Mouse (Mus musculus): ENCODE results near the gene Tspan7. TPM values are rescaled to one million over a fixed set of nuclear protein-coding genes. Genes with fewer than 3 reads are reported as not detected.
A peak's percentile ranks its signal among the peaks of the same experiment; 100 is the strongest.

Gene Tspan7
- 355 TPM in 1 of 2 replicates, not detected in the other for polyA plus RNA-seq (2012; ENCODE audit: insufficient read depth, insufficient read length, low replicate concordance, missing spikeins)

DNA sequence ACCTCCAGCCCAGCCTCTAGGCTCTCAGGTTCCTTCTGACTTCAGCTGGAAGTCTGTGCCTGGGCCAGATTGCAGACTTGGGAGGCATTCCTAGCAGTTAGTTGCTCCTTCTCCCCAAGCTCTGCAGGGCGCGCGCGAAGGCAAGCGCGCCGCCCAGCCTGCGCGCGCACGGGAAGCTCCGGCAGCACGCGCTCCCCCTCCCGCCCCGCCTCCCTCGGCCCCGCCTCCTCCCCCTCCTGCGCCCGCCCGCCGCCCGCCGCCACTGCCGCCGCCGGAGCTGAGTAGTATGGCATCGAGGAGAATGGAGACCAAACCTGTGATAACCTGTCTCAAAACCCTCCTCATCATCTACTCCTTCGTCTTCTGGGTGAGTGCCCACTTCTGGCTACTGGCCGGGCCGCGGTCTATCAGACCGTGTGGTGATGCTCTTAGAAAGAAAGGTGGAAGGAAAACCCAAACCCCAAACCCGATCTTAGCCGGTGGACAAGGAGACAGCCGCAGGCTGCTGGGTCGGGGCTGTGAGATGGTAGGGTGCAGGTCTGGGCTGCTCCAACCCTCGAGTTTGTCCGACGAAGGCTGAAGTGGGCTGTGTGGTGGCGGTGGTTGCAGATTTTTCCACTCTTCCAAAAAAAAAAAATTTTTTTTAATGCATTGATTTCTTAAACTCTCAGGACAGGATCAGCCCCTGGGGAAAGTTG, at the start of gene Tspan7:
TSS of gene Tspan7 (plus strand) at position 287 of the 698 bp plus-strand sequence.
- no peaks in the 10 kb centered on the region for H3K4me1 ChIP-seq (ENCODE audit: control insufficient read depth, insufficient read depth, low read length)
- TF ChIP-seq CTCF (IDR thresholded peaks at IDR 0.05; ENCODE audit: insufficient read depth, low read depth, low read length) (no peak), POLR2A (IDR thresholded peaks at IDR 0.05; ENCODE audit: insufficient read depth, low read depth, low read length) (no peak)
- H3K27ac ChIP-seq (ENCODE audit: insufficient read depth, low read depth, low read length), result peak within 1 kb of the TSS; percentile 96

DNA sequence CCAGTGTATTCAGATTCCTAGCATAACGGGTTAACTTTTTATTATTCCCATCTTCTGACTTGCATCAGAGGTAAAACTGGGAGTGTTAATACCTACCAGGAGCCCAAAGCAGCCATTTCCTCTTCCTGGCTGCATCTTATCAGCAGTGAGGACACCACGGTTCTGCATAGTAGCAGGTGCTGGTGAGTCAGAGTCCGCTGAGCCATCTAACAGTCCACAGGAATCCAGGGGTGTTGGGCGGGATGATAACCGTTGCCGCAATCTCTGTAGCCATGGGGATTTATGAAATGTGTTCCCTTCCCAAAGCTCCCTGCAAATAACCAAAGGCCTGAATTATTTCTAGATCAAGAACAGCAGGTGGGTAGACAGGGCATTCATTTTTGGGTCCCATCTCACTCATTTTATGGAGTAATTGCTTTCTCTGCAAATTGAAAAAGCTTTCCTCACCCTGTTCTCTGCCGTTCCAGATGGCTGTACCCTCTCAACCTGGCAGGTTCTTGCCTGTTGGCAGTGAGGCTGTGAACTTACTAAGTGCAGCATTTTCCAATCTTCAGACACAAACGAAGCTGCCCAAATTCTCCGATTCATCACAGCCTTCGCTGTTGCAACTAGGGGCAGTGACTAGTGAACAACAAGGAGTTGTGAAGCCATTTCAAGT, 35.5 kb upstream of the Tspan7 start:
- Histone ChIP-seq H3K4me1 (ENCODE audit: control insufficient read depth, insufficient read depth, low read length) (no peaks in the 10 kb centered on the region), H3K27ac (ENCODE audit: insufficient read depth, low read depth, low read length) (peak overlapping the region; percentile 57), H3K4me3 (ENCODE audit: insufficient read depth, low read depth, low read length) (no peak overlapping the region)
- no peak for TF ChIP-seq CTCF (IDR thresholded peaks at IDR 0.05; ENCODE audit: insufficient read depth, low read depth, low read length)
- TF ChIP-seq POLR2A (IDR thresholded peaks at IDR 0.05; ENCODE audit: insufficient read depth, low read depth, low read length), result no peak
- 50% methylated on average over 10 of the region's 10 CpGs for WGBS

More for the DNA sequence above, at the start of gene Tspan7:
- 19% methylated on average over 30 of the region's 41 CpGs for WGBS
- H3K4me3 ChIP-seq (ENCODE audit: insufficient read depth, low read depth, low read length), result peak within 1 kb of the TSS; percentile 95

DNA sequence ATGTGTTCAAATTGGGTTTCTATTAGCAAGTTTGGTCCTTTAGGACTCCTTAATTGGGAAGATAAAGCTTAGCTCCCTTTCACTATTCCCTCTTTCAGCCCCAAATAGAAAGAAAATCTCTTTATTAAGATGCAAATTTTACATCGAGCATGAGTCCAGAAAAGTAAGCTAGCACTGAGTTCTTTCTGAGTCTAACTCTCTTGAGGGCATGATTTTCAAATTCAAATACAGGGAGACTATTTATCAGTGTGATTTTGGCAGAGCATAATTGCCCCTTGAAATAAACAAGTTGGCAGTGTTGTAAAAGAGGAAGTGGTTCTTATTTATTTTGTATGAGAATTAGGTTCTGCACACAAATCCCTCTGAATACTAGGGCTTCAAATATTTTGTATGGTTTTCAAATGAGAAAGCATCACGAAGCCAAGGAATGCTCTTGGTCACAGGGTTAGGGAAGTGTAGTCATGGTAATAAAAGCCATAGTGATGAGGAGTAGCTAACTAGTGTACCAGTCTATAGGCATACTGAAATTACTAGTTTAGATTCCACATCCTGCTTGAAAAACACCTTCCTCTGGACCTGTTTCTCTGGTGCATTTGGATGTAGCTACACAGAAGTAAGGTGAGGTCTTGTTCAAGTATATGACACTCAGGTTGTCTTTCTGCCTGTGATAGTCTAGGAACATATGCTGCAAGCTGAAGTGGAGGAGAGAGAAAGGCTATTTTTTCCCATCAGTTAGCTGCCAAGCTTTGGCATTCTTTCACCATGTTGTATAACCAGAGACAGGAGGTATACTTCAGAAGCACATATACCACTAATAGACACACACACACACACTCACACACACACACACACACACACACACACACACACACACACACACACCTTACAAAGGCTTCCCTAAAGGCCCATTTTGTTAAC, 34.6 kb upstream of the Tspan7 start:
- H3K4me1 ChIP-seq (ENCODE audit: control insufficient read depth, insufficient read depth, low read length), result no peaks in the 10 kb centered on the region
- no peak overlapping the region for H3K4me3 ChIP-seq (ENCODE audit: insufficient read depth, low read depth, low read length)
- TF ChIP-seq CTCF (IDR thresholded peaks at IDR 0.05; ENCODE audit: insufficient read depth, low read depth, low read length) (no peak), POLR2A (IDR thresholded peaks at IDR 0.05; ENCODE audit: insufficient read depth, low read depth, low read length) (no peak)
- no peak overlapping the region for H3K27ac ChIP-seq (ENCODE audit: insufficient read depth, low read depth, low read length)
- WGBS, result 39% methylated on average over 2 of the region's 2 CpGs

DNA sequence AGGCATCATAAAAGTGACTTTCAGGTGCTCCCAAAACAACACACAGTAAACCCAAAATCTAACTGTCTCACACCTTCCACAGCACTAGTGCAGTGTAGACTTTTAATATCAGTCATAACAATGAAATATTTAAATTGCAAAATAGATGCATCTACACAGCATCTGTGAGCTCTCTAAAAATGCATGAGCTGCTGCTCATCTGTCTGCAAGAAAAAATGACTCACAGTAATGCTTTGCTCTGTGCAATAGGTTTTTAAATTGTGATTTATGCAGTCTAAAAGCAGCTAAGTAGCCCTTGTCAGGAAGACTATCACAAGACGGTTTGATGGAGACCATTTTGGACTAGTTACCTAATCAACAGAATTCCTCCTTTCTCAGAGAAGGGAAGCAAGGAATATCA, 31.2 kb upstream of the Tspan7 start:
- TF ChIP-seq POLR2A (IDR thresholded peaks at IDR 0.05; ENCODE audit: insufficient read depth, low read depth, low read length) (no peak), CTCF (IDR thresholded peaks at IDR 0.05; ENCODE audit: insufficient read depth, low read depth, low read length) (no peak)
- Histone ChIP-seq H3K4me1 (ENCODE audit: control insufficient read depth, insufficient read depth, low read length) (no peaks in the 10 kb centered on the region), H3K27ac (ENCODE audit: insufficient read depth, low read depth, low read length) (no peak overlapping the region), H3K4me3 (ENCODE audit: insufficient read depth, low read depth, low read length) (no peak overlapping the region)
- 30% methylated on average over 1 of the region's 1 CpGs for WGBS

DNA sequence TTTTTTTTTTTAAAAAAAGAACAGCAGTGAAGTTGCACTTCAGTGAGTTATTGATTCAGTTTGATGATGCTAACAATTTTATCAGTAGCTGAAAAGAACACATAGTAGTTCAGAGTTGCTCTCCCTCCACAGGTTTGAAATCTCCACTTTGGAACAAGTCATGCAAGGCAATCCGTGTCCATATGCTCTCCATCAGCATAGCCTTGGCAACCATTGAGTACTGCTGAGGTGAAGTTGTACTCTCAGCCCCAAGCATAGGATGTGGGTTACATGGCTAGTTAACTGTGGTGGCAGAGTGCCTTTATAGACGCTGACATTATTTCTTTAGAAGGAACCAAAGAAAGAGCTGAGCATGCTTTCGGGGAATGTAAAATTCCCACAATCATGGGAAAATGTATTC, 27.7 kb upstream of the Tspan7 start:
- WGBS, result 86% methylated on average over 3 of the region's 3 CpGs
- TF ChIP-seq CTCF (IDR thresholded peaks at IDR 0.05; ENCODE audit: insufficient read depth, low read depth, low read length) (no peak), POLR2A (IDR thresholded peaks at IDR 0.05; ENCODE audit: insufficient read depth, low read depth, low read length) (no peak)
- H3K4me3 ChIP-seq (ENCODE audit: insufficient read depth, low read depth, low read length), result no peak overlapping the region
- H3K27ac ChIP-seq (ENCODE audit: insufficient read depth, low read depth, low read length), result no peak overlapping the region
- H3K4me1 ChIP-seq (ENCODE audit: control insufficient read depth, insufficient read depth, low read length), result no peaks in the 10 kb centered on the region

DNA sequence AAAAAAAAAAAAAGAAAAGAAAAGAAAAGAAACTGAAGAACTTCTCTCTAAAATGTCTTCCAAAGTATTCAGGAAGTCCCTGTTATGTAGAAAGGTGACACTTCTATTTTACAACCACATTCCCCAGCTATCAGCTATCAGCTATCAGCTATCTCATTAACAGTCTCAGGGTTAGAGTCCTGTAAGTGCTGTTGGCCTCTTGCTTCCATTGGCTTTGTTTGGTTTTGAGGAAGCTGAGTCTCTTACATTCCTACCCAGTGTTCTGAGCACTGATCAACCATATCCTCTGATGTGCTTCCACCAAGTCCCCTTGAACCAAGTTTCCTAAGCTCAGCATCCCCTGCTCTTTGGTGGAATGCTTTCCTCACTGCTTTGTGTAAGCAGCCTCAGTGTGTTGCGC, 7.9 kb upstream of the Tspan7 start:
- no peak for TF ChIP-seq POLR2A (IDR thresholded peaks at IDR 0.05; ENCODE audit: insufficient read depth, low read depth, low read length)
- no peak for TF ChIP-seq CTCF (IDR thresholded peaks at IDR 0.05; ENCODE audit: insufficient read depth, low read depth, low read length)
- 93% methylated on average over 1 of the region's 1 CpGs for WGBS
- H3K27ac ChIP-seq (ENCODE audit: insufficient read depth, low read depth, low read length), result no peak overlapping the region

DNA sequence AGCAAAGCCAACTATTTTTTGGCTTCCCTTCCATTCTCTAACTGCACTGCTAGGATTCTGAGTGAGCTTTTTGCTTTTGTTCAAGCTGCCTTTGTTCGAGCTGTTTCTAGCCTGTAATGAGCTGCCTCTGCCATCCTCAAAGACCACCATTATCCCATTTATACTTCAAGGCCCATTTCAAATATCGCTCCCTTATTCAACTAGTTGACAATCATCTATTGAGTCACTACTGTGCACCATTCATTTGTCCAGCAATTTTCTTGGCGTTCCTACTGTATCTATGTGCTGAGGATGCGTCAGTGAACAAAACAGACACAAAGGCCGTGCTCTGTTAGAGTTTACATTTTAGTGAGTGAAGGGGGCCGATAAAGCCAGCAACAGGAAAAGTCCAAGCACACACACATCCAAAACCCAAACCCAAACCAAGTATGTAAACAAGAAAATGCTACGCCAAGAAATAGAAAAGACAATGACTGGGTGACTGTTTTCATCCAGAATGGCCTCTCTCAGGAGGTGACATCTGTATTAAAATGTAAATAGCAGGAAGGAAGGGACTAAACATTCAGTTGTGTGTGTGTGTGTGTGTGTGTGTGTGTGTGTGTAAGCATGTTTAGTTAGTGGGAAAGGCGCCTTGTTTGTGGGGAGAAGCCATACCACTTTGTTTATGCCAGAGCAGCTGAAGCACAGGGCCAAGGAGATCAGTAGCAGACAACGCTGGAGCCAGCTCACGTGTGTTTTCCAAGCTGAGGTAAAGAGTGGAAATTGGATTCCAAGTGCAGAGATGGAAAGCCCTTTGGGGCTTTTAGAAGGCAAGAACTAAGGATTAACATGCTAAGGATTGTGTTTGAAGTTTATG, 5.7 kb upstream of the Tspan7 start:
- Histone ChIP-seq H3K27ac (ENCODE audit: insufficient read depth, low read depth, low read length) (no peak overlapping the region), H3K4me1 (ENCODE audit: control insufficient read depth, insufficient read depth, low read length) (no peaks in the 10 kb centered on the region), H3K4me3 (ENCODE audit: insufficient read depth, low read depth, low read length) (no peak overlapping the region)
- WGBS, result 58% methylated on average over 10 of the region's 10 CpGs
- TF ChIP-seq CTCF (IDR thresholded peaks at IDR 0.05; ENCODE audit: insufficient read depth, low read depth, low read length) (no peak), POLR2A (IDR thresholded peaks at IDR 0.05; ENCODE audit: insufficient read depth, low read depth, low read length) (no peak)

More for the DNA sequence above, 7.9 kb upstream of the Tspan7 start:
- Histone ChIP-seq H3K4me3 (ENCODE audit: insufficient read depth, low read depth, low read length) (no peak overlapping the region), H3K4me1 (ENCODE audit: control insufficient read depth, insufficient read depth, low read length) (no peaks in the 10 kb centered on the region)

DNA sequence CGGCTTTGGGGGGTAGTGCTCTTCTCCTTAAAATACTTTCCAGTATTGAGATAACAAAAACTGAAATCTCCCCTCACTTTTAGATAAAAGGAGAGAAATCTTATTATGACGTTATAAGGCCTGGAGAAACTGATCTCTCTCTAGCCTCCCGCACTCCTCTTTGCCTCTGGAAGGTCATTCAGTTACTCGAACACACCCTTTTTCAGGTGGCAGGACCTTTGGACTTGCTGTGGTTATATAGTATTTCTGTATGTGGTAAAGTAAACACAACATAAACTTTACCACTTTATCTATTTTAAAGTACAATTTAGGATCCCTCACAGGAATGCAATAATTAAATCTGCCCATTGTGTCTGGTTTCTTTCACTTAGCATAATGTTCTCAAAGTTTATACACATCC, 5.0 kb upstream of the Tspan7 start:
- WGBS, result 90% methylated on average over 4 of the region's 4 CpGs
- Histone ChIP-seq H3K27ac (ENCODE audit: insufficient read depth, low read depth, low read length) (no peak overlapping the region), H3K4me1 (ENCODE audit: control insufficient read depth, insufficient read depth, low read length) (no peaks in the 10 kb centered on the region), H3K4me3 (ENCODE audit: insufficient read depth, low read depth, low read length) (no peak overlapping the region)
- TF ChIP-seq CTCF (IDR thresholded peaks at IDR 0.05; ENCODE audit: insufficient read depth, low read depth, low read length), result no peak
- no peak for TF ChIP-seq POLR2A (IDR thresholded peaks at IDR 0.05; ENCODE audit: insufficient read depth, low read depth, low read length)

Data from olfactory bulb, adult 2 months (tissue).